ENCODE assay signal across 8 mouse cellular contexts in genomic region chrX:169986519-169987367, GRCm38 (mm10). TPM values are rescaled to one million over a fixed set of nuclear protein-coding genes. Genes with fewer than 3 reads are reported as not detected.
A peak's percentile ranks its signal among the peaks of the same experiment; 100 is the strongest.
DNase-seq lines count a peak whose midpoint lies in the region; ATAC-seq and TF ChIP-seq lines count a peak whose summit lies in the region.
"Not testable (repeated sequence)": the region's sequence is repeated elsewhere in the genome, so short reads cannot be mapped to it uniquely, and the experiment has no call there.

No protein-coding gene starts in this region.

- peak; percentile 86 for ATAC-seq in heart, embryonic 11.5 days (replicated peaks; ENCODE audit: insufficient number of reproducible peaks, low FRiP score, low TSS enrichment)
- ATAC-seq in kidney, embryonic 14.5 days (ENCODE audit: low FRiP score, low TSS enrichment) = peak; percentile 89
- peak; percentile 89 for ATAC-seq in limb, embryonic 14.5 days (ENCODE audit: low FRiP score, low read depth)
- peak; percentile 94 for ATAC-seq in midbrain, embryonic 16.5 days

- H3K4me1 ChIP-seq in erythroblast, embryonic 14.5 days (ENCODE audit: control insufficient read depth) = peaks cover 13% of the 10 kb centered on the region
- not testable (repeated sequence) for H3K4me1 ChIP-seq in heart, embryonic 11.5 days (ENCODE audit: control insufficient read depth, insufficient read depth, low read length); kidney, embryonic 14.5 days (ENCODE audit: control insufficient read depth, insufficient read depth, low read length); limb, embryonic 14.5 days (ENCODE audit: control insufficient read depth, insufficient read depth, low read length); midbrain, embryonic 16.5 days (ENCODE audit: control insufficient read depth, insufficient read depth, low read length); spleen, adult 2 months (ENCODE audit: control insufficient read depth, insufficient read depth, insufficient read length)

- H3K36me3 ChIP-seq in erythroblast, embryonic 14.5 days (ENCODE audit: control insufficient read depth) = peaks cover 67% of the 10 kb centered on the region
- peaks cover 63% of the 10 kb centered on the region for H3K36me3 ChIP-seq in heart, embryonic 11.5 days (ENCODE audit: control insufficient read depth, insufficient read depth, low read length)
- peaks cover 71% of the 10 kb centered on the region for H3K36me3 ChIP-seq in kidney, embryonic 14.5 days (ENCODE audit: control insufficient read depth, insufficient read depth, low read length)
- peaks cover 73% of the 10 kb centered on the region for H3K36me3 ChIP-seq in limb, embryonic 14.5 days (ENCODE audit: control insufficient read depth, insufficient read depth, low read length)
- peaks cover 49% of the 10 kb centered on the region for H3K36me3 ChIP-seq in midbrain, embryonic 16.5 days (ENCODE audit: control insufficient read depth, insufficient read depth, low read length)
- H3K36me3 ChIP-seq in spleen, adult 2 months (ENCODE audit: control insufficient read depth, insufficient read depth, low read length) = peaks cover 13% of the 10 kb centered on the region

- 52% methylated on average over 49 of the region's 51 CpGs for WGBS in heart, embryonic 11.5 days (ENCODE audit: insufficient replicate concordance)
- WGBS in kidney, embryonic 14.5 days = 57% methylated on average over 51 of the region's 51 CpGs
- WGBS in limb, embryonic 14.5 days = 46% methylated on average over 50 of the region's 51 CpGs
- WGBS in midbrain, embryonic 16.5 days = 41% methylated on average over 47 of the region's 51 CpGs
- 51% methylated on average over 51 of the region's 51 CpGs for WGBS in spleen, adult 2 months

- TF ChIP-seq CTCF in brain, embryonic 14.5 days (IDR thresholded peaks at IDR 0.05; ENCODE audit: borderline replicate concordance, extremely low read depth, insufficient read depth, insufficient read length); spleen, adult 2 months (IDR thresholded peaks at IDR 0.05; ENCODE audit: extremely low read depth, insufficient read depth, insufficient read length, insufficient replicate concordance): not testable (repeated sequence)

- DNase-seq in B cell, adult 2 months = peak; percentile 93 to 94
- DNase-seq in brain, embryonic 14.5 days (ENCODE audit: low read depth) = peak; percentile 94
- DNase-seq in limb, embryonic 14.5 days (ENCODE audit: low spot score) = peak; percentile 23
- peak; percentile 85 for DNase-seq in spleen, adult 2 months (ENCODE audit: low read depth in 1 of 2, low spot score in 2 of 2)

- TF ChIP-seq POLR2A in brain, embryonic 14.5 days (IDR thresholded peaks at IDR 0.05; ENCODE audit: borderline replicate concordance, extremely low read depth, insufficient read depth, insufficient read length, poor library complexity, severe bottlenecking); limb, embryonic 14.5 days (IDR thresholded peaks at IDR 0.05; ENCODE audit: borderline replicate concordance, extremely low read depth, insufficient read depth, insufficient read length); spleen, adult 2 months (IDR thresholded peaks at IDR 0.05; ENCODE audit: low read depth, low read length): not testable (repeated sequence)

- peak overlapping the region; percentile 35 for H3K4me3 ChIP-seq in erythroblast, embryonic 14.5 days (replicated peaks)
- peak overlapping the region; percentile 11 for H3K4me3 ChIP-seq in heart, embryonic 11.5 days (ENCODE audit: low read depth, low read length)
- H3K4me3 ChIP-seq in kidney, embryonic 14.5 days (ENCODE audit: low read length) = peak overlapping the region; percentile 20
- peak overlapping the region; percentile 21 for H3K4me3 ChIP-seq in limb, embryonic 14.5 days (replicated peaks; ENCODE audit: low read length)
- peak overlapping the region; percentile 17 for H3K4me3 ChIP-seq in midbrain, embryonic 16.5 days (ENCODE audit: low read depth, low read length)
- H3K4me3 ChIP-seq in spleen, adult 2 months (ENCODE audit: extremely low read depth, insufficient read depth, insufficient read length) = peak overlapping the region; percentile 2; the same call in 1 of the 2 replicates

- peaks cover 90% of the 10 kb centered on the region for H3K9me3 ChIP-seq in erythroblast, embryonic 14.5 days (ENCODE audit: control insufficient read depth, low read length)
- peaks cover 58% of the 10 kb centered on the region for H3K9me3 ChIP-seq in heart, embryonic 11.5 days (replicated peaks; ENCODE audit: control insufficient read depth, low read length)
- peaks cover 61% of the 10 kb centered on the region for H3K9me3 ChIP-seq in kidney, embryonic 14.5 days (ENCODE audit: control insufficient read depth, low read length)
- H3K9me3 ChIP-seq in limb, embryonic 14.5 days (ENCODE audit: control insufficient read depth, low read length) = peaks cover 57% of the 10 kb centered on the region
- H3K9me3 ChIP-seq in midbrain, embryonic 16.5 days (replicated peaks; ENCODE audit: control insufficient read depth, low read length, poor library complexity, severe bottlenecking) = peaks cover 36% of the 10 kb centered on the region

- H3K27me3 ChIP-seq in erythroblast, embryonic 14.5 days (ENCODE audit: control insufficient read depth) = peaks cover 11% of the 10 kb centered on the region
- H3K27me3 ChIP-seq in heart, embryonic 11.5 days (ENCODE audit: control insufficient read depth, insufficient read depth, low read length); kidney, embryonic 14.5 days (ENCODE audit: control insufficient read depth, insufficient read depth, low read length); limb, embryonic 14.5 days (ENCODE audit: control insufficient read depth, insufficient read depth, low read length); midbrain, embryonic 16.5 days (ENCODE audit: control insufficient read depth, insufficient read depth, low read depth, low read length); spleen, adult 2 months (ENCODE audit: control insufficient read depth, insufficient read depth, low read length): not testable (repeated sequence)

- H3K4me2 ChIP-seq in heart, embryonic 11.5 days = peak overlapping the region; percentile 41
- H3K4me2 ChIP-seq in kidney, embryonic 14.5 days (replicated peaks; ENCODE audit: low read depth, low read length) = peak overlapping the region; percentile 36
- H3K4me2 ChIP-seq in limb, embryonic 14.5 days (replicated peaks; ENCODE audit: low read depth, low read length, severe bottlenecking) = peak overlapping the region; percentile 37
- peak overlapping the region; percentile 24 for H3K4me2 ChIP-seq in midbrain, embryonic 16.5 days (ENCODE audit: low read length)

- H3K9ac ChIP-seq in heart, embryonic 11.5 days (ENCODE audit: low read depth, low read length) = peak overlapping the region; percentile 17; the same call in 1 of the 2 replicates
- H3K9ac ChIP-seq in kidney, embryonic 14.5 days (ENCODE audit: low read depth, low read length) = peak overlapping the region; percentile 38
- H3K9ac ChIP-seq in limb, embryonic 14.5 days (ENCODE audit: low read depth, low read length, severe bottlenecking) = peak overlapping the region; percentile 35
- peak overlapping the region; percentile 3; the same call in 1 of the 2 replicates for H3K9ac ChIP-seq in midbrain, embryonic 16.5 days (ENCODE audit: low read depth, low read length)

- not testable (repeated sequence) for H3K27ac ChIP-seq in heart, embryonic 11.5 days (ENCODE audit: low read depth, low read length); kidney, embryonic 14.5 days (ENCODE audit: low read depth, low read length); limb, embryonic 14.5 days (replicated peaks; ENCODE audit: low read depth, low read length)
- peak overlapping the region; percentile 11 for H3K27ac ChIP-seq in midbrain, embryonic 16.5 days (ENCODE audit: low read length)
- peak overlapping the region; percentile 6; the same call in 1 of the 2 replicates for H3K27ac ChIP-seq in spleen, adult 2 months (ENCODE audit: insufficient read depth, low read length)

RNA-seq across cellular contexts. Expression of gene Gm21887, which starts 22.7 kb away (rescaled TPM):
- 476 and 1,536 TPM in 2 replicates for polyA plus RNA-seq in brain, embryonic 14.5 days (2012; rRNA removed)
- 277 and 279 TPM in 2 replicates for polyA plus RNA-seq in erythroblast, embryonic 14.5 days (2012)
- 95.5 and 157 TPM in 2 replicates for polyA plus RNA-seq in heart, embryonic 11.5 days (2014; fragmentation: Nextera tagmentation; extraction: Ambion mirVana)
- 279 and 362 TPM in 2 replicates for polyA plus RNA-seq in kidney, embryonic 14.5 days (2014; fragmentation: Nextera tagmentation; extraction: Ambion mirVana)
- polyA plus RNA-seq in limb, embryonic 14.5 days (2012; rRNA removed) = 580 and 2,943 TPM in 2 replicates
- polyA plus RNA-seq in limb, embryonic 14.5 days (2014; fragmentation: Nextera tagmentation; extraction: Ambion mirVana) = 187 and 412 TPM in 2 replicates
- polyA plus RNA-seq in midbrain, embryonic 16.5 days (2015; fragmentation: Nextera tagmentation; extraction: Ambion mirVana) = 124 and 217 TPM in 2 replicates
- polyA plus RNA-seq in spleen, adult 2 months (2012; rRNA removed) = 605 and 1,690 TPM in 2 replicates

Comparison
In these comparisons a context has a peak if more than half of its experiments do, and no peak if none do; other contexts are left out.
1. DNase-seq: peak in every context shown above with its lines; median percentile 94 in brain, embryonic 14.5 days; 94 in B cell, adult 2 months; 85 in spleen, adult 2 months; 23 in limb, embryonic 14.5 days.